Mouse (Mus musculus): ENCODE data around the gene Foxn3. TPM values are rescaled to one million over a fixed set of nuclear protein-coding genes. Genes with fewer than 3 reads are reported as not detected.

Foxn3 gene
- polyA plus RNA-seq, 1 experiment from 2014 or later: 110 TPM

DNA sequence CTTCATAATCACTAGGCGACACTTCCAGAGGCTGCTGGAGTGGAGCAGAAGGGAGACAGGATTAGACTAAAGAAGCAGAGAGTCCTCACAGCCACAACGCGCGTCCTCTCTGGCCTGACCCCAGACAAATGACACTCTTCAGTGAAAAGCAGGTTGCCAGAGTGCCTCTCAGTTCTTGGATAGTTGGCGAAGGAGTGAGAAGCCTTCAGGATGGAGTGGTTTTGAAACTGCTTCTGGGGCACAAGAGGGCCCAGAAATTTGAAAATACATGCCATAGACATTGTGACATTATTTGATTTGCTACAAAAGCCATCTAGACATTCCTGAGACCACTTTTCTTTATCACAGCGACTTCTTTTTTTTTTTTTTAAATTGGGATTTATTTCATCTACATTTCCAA is 113.3 kb downstream of the Foxn3 start:
- H3K4me2 ChIP-seq: no peak overlapping the region
- H3K9ac ChIP-seq: no peak overlapping the region
- no peak for ATAC-seq (ENCODE audit: insufficient number of reproducible peaks, low FRiP score, low TSS enrichment, low read depth)
- H3K27ac ChIP-seq: no peak overlapping the region
- H3K9me3 ChIP-seq: no peaks in the 10 kb centered on the region
- no peaks in the 10 kb centered on the region for H3K36me3 ChIP-seq
- 91% methylated on average over 6 of the region's 6 CpGs for WGBS
- H3K27me3 ChIP-seq: no peaks in the 10 kb centered on the region
- no peak overlapping the region for H3K4me3 ChIP-seq
- H3K4me1 ChIP-seq: peaks cover 7% of the 10 kb centered on the region; the same call in 1 of the 2 replicates

DNA sequence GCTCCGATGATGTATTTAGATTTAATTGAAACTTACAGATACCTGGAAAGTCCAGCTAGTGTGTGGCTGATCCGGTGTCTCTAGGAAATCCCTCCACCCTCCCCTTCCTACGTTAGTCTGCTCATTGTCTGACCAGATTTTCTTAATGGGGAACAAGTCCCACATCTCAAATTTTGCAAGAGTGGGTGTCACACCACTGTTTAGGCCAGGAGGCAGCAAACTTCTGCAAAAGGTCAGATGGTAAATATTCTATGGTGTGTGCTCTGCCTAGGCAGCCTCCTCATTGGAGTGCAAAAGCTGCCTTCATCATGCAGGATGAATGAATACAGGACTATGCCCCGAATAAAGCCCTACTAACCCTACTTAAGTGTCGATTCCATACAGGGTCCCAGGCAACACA is 115.6 kb downstream of the Foxn3 start:
- no peaks in the 10 kb centered on the region for H3K27me3 ChIP-seq
- 81% methylated on average over 5 of the region's 5 CpGs for WGBS
- no peak for ATAC-seq (ENCODE audit: insufficient number of reproducible peaks, low FRiP score, low TSS enrichment, low read depth)
- peaks cover 12% of the 10 kb centered on the region; the same call in 1 of the 2 replicates for H3K4me1 ChIP-seq
- H3K4me2 ChIP-seq: no peak overlapping the region
- H3K9me3 ChIP-seq: no peaks in the 10 kb centered on the region
- H3K36me3 ChIP-seq: no peaks in the 10 kb centered on the region
- H3K9ac ChIP-seq: no peak overlapping the region
- no peak overlapping the region for H3K27ac ChIP-seq
- no peak overlapping the region for H3K4me3 ChIP-seq

GRCm38 (mm10) chr12:99445018-99445674 is 118.2 kb downstream of the Foxn3 start:
- no peak for ATAC-seq (ENCODE audit: insufficient number of reproducible peaks, low FRiP score, low TSS enrichment, low read depth)
- Histone ChIP-seq H3K27ac (no peak overlapping the region), H3K36me3 (no peaks in the 10 kb centered on the region), H3K4me2 (no peak overlapping the region), H3K9ac (no peak overlapping the region), H3K4me3 (no peak overlapping the region), H3K4me1 (peaks cover 12% of the 10 kb centered on the region; the same call in 1 of the 2 replicates), H3K9me3 (no peaks in the 10 kb centered on the region), H3K27me3 (no peaks in the 10 kb centered on the region)
- 45% methylated on average over 6 of the region's 6 CpGs for WGBS

DNA sequence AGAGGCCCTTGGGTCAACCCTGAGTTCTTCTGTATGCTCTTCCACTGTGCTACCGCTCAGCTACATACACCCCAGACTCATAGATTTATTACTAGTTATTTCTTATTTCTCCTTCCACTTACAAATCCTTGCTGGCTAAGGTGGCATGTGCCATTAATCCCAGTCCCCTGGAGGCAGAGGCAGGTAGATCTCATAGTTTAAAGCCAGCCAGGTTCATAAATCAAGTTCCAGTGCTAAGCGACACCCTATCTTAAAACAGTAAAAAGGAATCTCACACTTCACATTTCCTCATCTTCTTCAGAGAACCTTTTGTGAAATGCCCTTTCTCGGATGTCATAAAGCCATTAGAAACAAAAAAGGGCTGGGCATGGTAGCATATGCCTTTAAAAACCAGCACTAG is 120.6 kb downstream of the Foxn3 start:
- Histone ChIP-seq H3K9me3 (no peaks in the 10 kb centered on the region), H3K4me2 (no peak overlapping the region), H3K4me1 (peaks cover 12% of the 10 kb centered on the region; the same call in 1 of the 2 replicates), H3K27ac (no peak overlapping the region), H3K27me3 (no peaks in the 10 kb centered on the region), H3K36me3 (no peaks in the 10 kb centered on the region), H3K4me3 (no peak overlapping the region), H3K9ac (no peak overlapping the region)
- no peak for ATAC-seq (ENCODE audit: insufficient number of reproducible peaks, low FRiP score, low TSS enrichment, low read depth)
- 88% methylated on average over 3 of the region's 3 CpGs for WGBS

DNA sequence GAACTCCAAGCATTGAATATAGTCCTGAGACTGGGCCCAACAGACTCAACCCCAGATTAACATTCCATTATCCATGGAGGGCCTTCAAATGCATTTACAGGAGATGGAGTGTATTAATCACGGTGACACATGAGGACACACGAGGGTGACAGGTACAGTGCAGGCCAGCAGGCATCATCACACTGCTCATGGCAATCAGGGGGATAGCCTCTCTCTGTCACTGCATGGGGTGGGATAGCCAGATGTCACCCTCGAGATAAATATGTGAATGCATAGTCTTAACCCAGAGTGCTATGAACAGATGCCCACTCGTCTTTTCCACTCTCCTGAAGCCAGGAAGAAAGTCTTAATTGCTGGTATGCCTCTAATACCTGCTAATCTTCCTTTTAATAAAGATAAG is 122.4 kb downstream of the Foxn3 start:
- Histone ChIP-seq H3K27ac (no peak overlapping the region), H3K27me3 (no peaks in the 10 kb centered on the region), H3K9me3 (no peaks in the 10 kb centered on the region), H3K9ac (no peak overlapping the region), H3K4me2 (no peak overlapping the region), H3K4me3 (no peak overlapping the region), H3K36me3 (no peaks in the 10 kb centered on the region), H3K4me1 (peaks cover 9% of the 10 kb centered on the region; the same call in 1 of the 2 replicates)
- no peak for ATAC-seq (ENCODE audit: insufficient number of reproducible peaks, low FRiP score, low TSS enrichment, low read depth)
- 66% methylated on average over 4 of the region's 4 CpGs for WGBS

DNA sequence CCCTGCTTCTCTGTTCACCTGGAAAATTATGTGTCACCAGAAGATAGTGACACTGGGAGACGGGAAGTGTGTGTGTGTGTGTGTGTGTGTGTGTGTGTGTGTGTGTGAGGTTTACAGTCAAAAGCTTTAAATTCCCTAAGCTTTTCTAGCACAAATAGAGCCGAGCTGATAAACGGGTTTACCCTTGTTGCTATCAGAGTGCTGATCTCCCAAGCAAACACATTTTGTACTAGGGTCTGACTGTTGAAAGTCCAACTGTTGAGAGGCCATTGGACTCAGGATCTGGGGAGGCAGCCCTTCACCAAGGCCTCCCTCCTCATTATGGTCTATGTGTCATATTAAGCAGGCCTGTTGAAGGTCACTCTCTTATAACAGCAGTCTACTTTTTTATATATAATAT is 123.4 kb downstream of the Foxn3 start:
- no peaks in the 10 kb centered on the region for H3K27me3 ChIP-seq
- no peak overlapping the region for H3K9ac ChIP-seq
- no peaks in the 10 kb centered on the region for H3K36me3 ChIP-seq
- WGBS: 66% methylated on average over 3 of the region's 3 CpGs
- no peak overlapping the region for H3K27ac ChIP-seq
- no peak for ATAC-seq (ENCODE audit: insufficient number of reproducible peaks, low FRiP score, low TSS enrichment, low read depth)
- H3K4me2 ChIP-seq: no peak overlapping the region
- no peak overlapping the region for H3K4me3 ChIP-seq
- H3K4me1 ChIP-seq: peaks cover 7% of the 10 kb centered on the region; the same call in 1 of the 2 replicates
- H3K9me3 ChIP-seq: no peaks in the 10 kb centered on the region

DNA sequence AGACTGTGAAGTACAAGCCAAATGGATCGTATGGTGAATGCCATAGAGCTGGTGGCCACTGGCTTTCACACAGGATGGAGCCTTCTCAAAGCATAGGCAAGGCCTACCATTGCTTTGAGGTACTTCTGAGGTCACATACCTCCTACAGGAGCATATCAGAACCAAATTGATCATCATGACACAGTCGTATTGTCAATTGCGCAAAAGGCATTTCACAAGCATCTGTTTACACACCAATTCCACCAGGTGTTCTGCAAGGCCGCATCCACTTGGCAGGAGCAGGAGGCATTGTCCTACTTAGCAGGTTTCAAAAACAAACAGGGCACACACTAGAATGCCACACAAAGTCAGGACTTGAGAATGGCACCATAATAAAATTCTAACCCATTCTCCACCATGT is 128.2 kb downstream of the Foxn3 start:
- Histone ChIP-seq H3K4me3 (no peak overlapping the region), H3K27ac (no peak overlapping the region), H3K9me3 (no peaks in the 10 kb centered on the region), H3K9ac (no peak overlapping the region), H3K27me3 (no peaks in the 10 kb centered on the region), H3K4me2 (no peak overlapping the region), H3K36me3 (no peaks in the 10 kb centered on the region), H3K4me1 (no peaks in the 10 kb centered on the region)
- 89% methylated on average over 4 of the region's 4 CpGs for WGBS
- no peak for ATAC-seq (ENCODE audit: insufficient number of reproducible peaks, low FRiP score, low TSS enrichment, low read depth)

DNA sequence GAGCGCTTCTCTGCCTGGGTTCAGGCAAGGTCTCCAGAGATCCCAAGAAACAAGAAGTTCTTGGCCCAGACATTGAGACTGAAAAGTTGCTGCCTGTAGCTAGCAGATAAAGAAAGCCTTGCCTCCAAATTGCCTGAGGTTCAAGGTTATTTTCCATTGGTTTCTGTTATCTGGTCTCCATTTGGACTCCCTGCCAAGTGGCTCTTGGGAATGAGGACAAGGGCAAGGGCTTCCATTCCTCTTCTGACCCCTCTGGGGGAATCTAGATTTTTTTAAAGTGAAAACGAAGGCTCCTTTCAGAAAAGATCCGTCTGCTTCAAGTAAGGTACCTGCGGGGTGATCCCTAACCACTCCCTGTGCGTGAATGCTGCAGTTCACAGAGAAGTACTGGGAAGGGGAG is 130.0 kb downstream of the Foxn3 start:
- Histone ChIP-seq H3K27me3 (no peaks in the 10 kb centered on the region), H3K9ac (no peak overlapping the region), H3K27ac (no peak overlapping the region), H3K4me1 (no peaks in the 10 kb centered on the region), H3K4me3 (no peak overlapping the region), H3K4me2 (no peak overlapping the region), H3K36me3 (no peaks in the 10 kb centered on the region), H3K9me3 (no peaks in the 10 kb centered on the region)
- WGBS: 94% methylated on average over 5 of the region's 5 CpGs
- no peak for ATAC-seq (ENCODE audit: insufficient number of reproducible peaks, low FRiP score, low TSS enrichment, low read depth)

DNA sequence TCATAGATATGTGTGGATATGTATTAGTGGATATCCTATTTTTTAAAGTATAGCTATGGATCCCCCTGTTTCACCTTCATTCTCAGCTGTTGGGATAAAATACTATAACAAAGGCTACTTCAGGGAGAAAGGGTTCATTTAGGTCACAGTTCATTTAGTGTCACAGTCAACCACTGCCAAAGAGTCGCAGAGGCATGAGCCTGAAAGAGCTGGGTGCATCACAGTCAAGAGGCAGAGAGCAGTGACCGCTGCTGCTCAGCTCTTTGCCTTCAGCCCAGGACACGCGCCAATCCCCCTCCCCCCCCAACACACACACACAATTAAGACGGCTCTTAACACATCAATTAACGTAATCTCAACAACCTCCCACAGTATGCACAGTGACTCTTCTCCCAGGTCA is 131.8 kb downstream of the Foxn3 start:
- H3K9ac ChIP-seq: no peak overlapping the region
- 77% methylated on average over 6 of the region's 6 CpGs for WGBS
- no peaks in the 10 kb centered on the region for H3K4me1 ChIP-seq

GRCm38 (mm10) chr12:99430992-99431391 is 132.4 kb downstream of the Foxn3 start:
- H3K4me2 ChIP-seq: no peak overlapping the region
- H3K4me1 ChIP-seq: no peaks in the 10 kb centered on the region
- H3K36me3 ChIP-seq: no peaks in the 10 kb centered on the region
- no peak for ATAC-seq (ENCODE audit: insufficient number of reproducible peaks, low FRiP score, low TSS enrichment, low read depth)
- no peak overlapping the region for H3K27ac ChIP-seq
- H3K9ac ChIP-seq: no peak overlapping the region
- H3K27me3 ChIP-seq: no peaks in the 10 kb centered on the region
- WGBS: over 99% methylated on average over 3 of the region's 3 CpGs
- no peaks in the 10 kb centered on the region for H3K9me3 ChIP-seq
- H3K4me3 ChIP-seq: no peak overlapping the region

More for the DNA sequence above, 131.8 kb downstream of the Foxn3 start:
- Histone ChIP-seq H3K4me2 (no peak overlapping the region), H3K4me3 (no peak overlapping the region), H3K9me3 (no peaks in the 10 kb centered on the region), H3K27me3 (no peaks in the 10 kb centered on the region), H3K27ac (no peak overlapping the region), H3K36me3 (no peaks in the 10 kb centered on the region)
- no peak for ATAC-seq (ENCODE audit: insufficient number of reproducible peaks, low FRiP score, low TSS enrichment, low read depth)

DNA sequence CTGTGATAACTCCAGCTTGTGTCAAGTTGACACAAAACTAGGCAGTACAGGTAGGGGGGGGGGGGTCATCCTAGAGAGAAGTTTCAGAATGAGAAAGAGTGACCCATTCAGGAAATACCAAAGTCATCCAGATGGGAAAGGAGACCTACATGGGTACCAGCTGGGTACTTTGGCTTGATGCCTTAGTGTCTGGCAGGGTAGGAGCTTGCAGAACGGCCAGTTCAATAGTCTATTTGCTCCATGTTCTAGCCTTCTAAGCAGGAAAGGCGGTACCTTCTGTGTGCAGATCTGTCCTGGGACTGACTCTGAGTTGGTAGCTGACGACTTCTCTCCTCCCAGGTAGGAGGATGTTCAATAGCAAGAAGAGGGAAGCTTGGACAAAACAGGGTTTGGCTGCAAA is 134.3 kb downstream of the Foxn3 start:
- no peak for ATAC-seq (ENCODE audit: insufficient number of reproducible peaks, low FRiP score, low TSS enrichment, low read depth)
- WGBS: 86% methylated on average over 3 of the region's 3 CpGs
- Histone ChIP-seq H3K4me2 (no peak overlapping the region), H3K4me1 (no peaks in the 10 kb centered on the region), H3K27me3 (no peaks in the 10 kb centered on the region), H3K9me3 (no peaks in the 10 kb centered on the region), H3K9ac (no peak overlapping the region), H3K27ac (no peak overlapping the region), H3K4me3 (no peak overlapping the region), H3K36me3 (0 out of 2 replicates have a peak, but pooled peaks cover 3% of the 10 kb centered on the region)

DNA sequence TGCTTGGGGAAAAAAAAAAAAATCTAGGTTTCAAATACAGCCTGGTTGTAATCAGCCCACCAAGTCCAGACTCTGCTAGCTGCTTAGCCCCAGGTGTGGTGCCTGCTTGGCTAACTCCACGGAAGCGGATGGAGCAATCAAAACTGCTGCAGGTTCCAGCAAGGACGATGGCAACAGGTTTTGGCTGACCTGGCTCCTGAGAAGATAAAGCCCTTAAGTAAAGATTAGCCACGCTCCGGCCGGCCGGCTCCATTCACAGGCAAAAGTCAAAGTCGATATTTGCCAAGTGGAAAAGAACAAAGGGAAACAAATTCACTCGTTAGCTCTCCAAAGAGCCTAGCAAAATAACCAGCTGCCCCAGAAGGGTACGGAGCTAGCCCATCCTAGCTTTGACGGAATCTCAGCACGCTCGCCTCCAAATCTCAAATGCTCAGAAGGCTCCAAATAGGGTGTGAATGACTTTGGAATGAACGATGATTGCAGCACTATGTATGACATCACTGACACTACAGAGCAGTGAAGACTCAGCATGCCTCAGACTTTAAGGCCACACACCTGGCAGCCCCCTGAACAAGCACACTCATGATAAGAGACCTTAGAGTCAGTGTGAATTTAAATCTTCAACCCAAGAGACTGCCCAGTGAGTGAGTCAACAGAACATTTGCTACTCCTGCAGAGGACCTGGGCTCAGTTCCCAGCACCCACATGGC is 137.0 kb downstream of the Foxn3 start:
- Histone ChIP-seq H3K4me2 (no peak overlapping the region), H3K27ac (no peak overlapping the region)
- 82% methylated on average over 14 of the region's 14 CpGs for WGBS

More for the DNA sequence above, 137.0 kb downstream of the Foxn3 start:
- no peak for ATAC-seq (ENCODE audit: insufficient number of reproducible peaks, low FRiP score, low TSS enrichment, low read depth)
- H3K27me3 ChIP-seq: no peaks in the 10 kb centered on the region
- no peaks in the 10 kb centered on the region for H3K4me1 ChIP-seq
- H3K36me3 ChIP-seq: 0 out of 2 replicates have a peak, but pooled peaks cover 3% of the 10 kb centered on the region
- H3K9me3 ChIP-seq: no peaks in the 10 kb centered on the region
- H3K9ac ChIP-seq: no peak overlapping the region
- H3K4me3 ChIP-seq: no peak overlapping the region

Measured in limb, embryonic 15.5 days (tissue).